Mouse (Mus musculus): ENCODE data around the gene Mbl1.

- TF ChIP-seq CTCF (IDR thresholded peaks at IDR 0.05; ENCODE audit: control insufficient read depth, insufficient read depth, insufficient replicate concordance, low read depth, low read length): no peak
- TF ChIP-seq POLR2A (IDR thresholded peaks at IDR 0.05; ENCODE audit: control insufficient read depth, low read depth, low read length): no peak
Observed at GRCm38 (mm10) chr14:41112944-41113343, 38.3 kb upstream of the Mbl1 start.

All from testis, adult 2 months (tissue).